Mouse (Mus musculus) right cerebral cortex, adult 18-20 months (tissue): Measurements from ENCODE around the gene Olfr549.

Experiments
- DNase-seq: peaks from one replicate; pipeline ENCODE4 v3.0.0; 2022; ENCODE audit warnings: mixed read lengths

The Olfr549 gene

GRCm38 (mm10) chr7:102549570-102549969 lies at the start of gene Olfr549:
Gene Olfr549 (plus strand): TSS chr7:102549870.
- no peak for DNase-seq

GRCm38 (mm10) chr7:102501986-102502385 lies 47.7 kb upstream of the Olfr549 start:
- DNase-seq: no peak

GRCm38 (mm10) chr7:102506848-102507247 lies 42.8 kb upstream of the Olfr549 start:
- DNase-seq: peak; percentile 76

GRCm38 (mm10) chr7:102508066-102508465 lies 41.6 kb upstream of the Olfr549 start:
- no peak for DNase-seq

- DNase-seq: no peak
These were observed 41.0 kb upstream of the Olfr549 start for GRCm38 (mm10) chr7:102508666-102509065.

- DNase-seq: no peak
These were observed 39.9 kb upstream of the Olfr549 start for GRCm38 (mm10) chr7:102509726-102510125.

GRCm38 (mm10) chr7:102511927-102512326 lies 37.7 kb upstream of the Olfr549 start:
- DNase-seq: no peak

GRCm38 (mm10) chr7:102512814-102513435 lies 36.7 kb upstream of the Olfr549 start:
- peak; percentile 80 for DNase-seq

GRCm38 (mm10) chr7:102514144-102514543 lies 35.5 kb upstream of the Olfr549 start:
- DNase-seq: no peak

- DNase-seq: no peak
These were observed 33.2 kb upstream of the Olfr549 start for GRCm38 (mm10) chr7:102516261-102517050.

GRCm38 (mm10) chr7:102517051-102517335 lies 32.7 kb upstream of the Olfr549 start:
- no peak for DNase-seq

- no peak for DNase-seq
These were observed 20.6 kb upstream of the Olfr549 start for GRCm38 (mm10) chr7:102529052-102529451.

- DNase-seq: no peak
These were observed 15.2 kb upstream of the Olfr549 start, which contains the start of gene Olfr547 for GRCm38 (mm10) chr7:102534449-102534848. Gene Olfr547 (plus strand): TSS chr7:102534749.

GRCm38 (mm10) chr7:102540596-102540995 lies 9.1 kb upstream of the Olfr549 start, which contains the start of gene Olfr548-ps1:
Gene Olfr548-ps1 (plus strand): TSS chr7:102540896.
- no peak for DNase-seq

GRCm38 (mm10) chr7:102541251-102541650 lies 8.4 kb upstream of the Olfr549 start:
- DNase-seq: no peak

- no peak for DNase-seq
These were observed 3.6 kb downstream of the Olfr549 start for GRCm38 (mm10) chr7:102553279-102553678.

GRCm38 (mm10) chr7:102564999-102565997 lies 15.6 kb downstream of the Olfr549 start, which contains the start of gene Trim21:
Gene Trim21 (minus strand): TSS chr7:102565486.
- peak; percentile 71 for DNase-seq

- no peak for DNase-seq
These were observed 16.5 kb downstream of the Olfr549 start for GRCm38 (mm10) chr7:102566219-102566618.

GRCm38 (mm10) chr7:102571142-102571541 lies 21.5 kb downstream of the Olfr549 start, which contains the start of gene Olfr550:
Gene Olfr550 (plus strand): TSS chr7:102571442.
- no peak for DNase-seq

- DNase-seq: no peak
These were observed 23.6 kb downstream of the Olfr549 start for GRCm38 (mm10) chr7:102573174-102573830.

GRCm38 (mm10) chr7:102575998-102576397 lies 26.3 kb downstream of the Olfr549 start:
- DNase-seq: no peak

GRCm38 (mm10) chr7:102591786-102592185 lies 42.1 kb downstream of the Olfr549 start, which contains the start of gene Olfr551:
Gene Olfr551 (minus strand): TSS chr7:102591886.
- DNase-seq: no peak
